Mouse (Mus musculus) midbrain, postnatal 0 days (tissue): ENCODE results near the gene Trim38. TPM values are rescaled to one million over a fixed set of nuclear protein-coding genes. Genes with fewer than 3 reads are reported as not detected.

ENCODE experiments used
- ATAC-seq: fragments of 200-750 bp; cut with Nextera tagmentation; 2 replicates; pipeline ENCODE4 v1.8.0; 2017; ENCODE audit warnings: moderate number of reproducible peaks, mild to moderate bottlenecking, moderate TSS enrichment, moderate library complexity; ENCODE audit not compliant: low FRiP score
- DNase-seq: peaks from one replicate; pipeline ENCODE4 v3.0.0-alpha.2; 2015; ENCODE audit warnings: low spot score
- H3K27ac ChIP-seq: fragments of 300-500 bp; sonication (generic); 2 replicates; pipeline ENCODE4 v1.5.1; 2014; ENCODE audit warnings: low read depth, mild to moderate bottlenecking, low read length, mixed read lengths
- H3K27me3 ChIP-seq: fragments of 300-500 bp; sonication (generic); 2 replicates; pipeline ENCODE4 v1.6.1; 2014; ENCODE audit warnings: low read length, control low read depth, mixed read lengths; ENCODE audit not compliant: insufficient read depth
- H3K36me3 ChIP-seq: fragments of 300-500 bp; sonication (generic); 2 replicates; pipeline ENCODE4 v1.6.1; 2014; ENCODE audit warnings: low read length, control low read depth, mixed read lengths; ENCODE audit not compliant: insufficient read depth
- H3K4me1 ChIP-seq: fragments of 300-500 bp; sonication (generic); 2 replicates; pipeline ENCODE4 v1.6.1; 2014; ENCODE audit warnings: mild to moderate bottlenecking, control low read depth, antibody characterized with exemption, low read length, mixed read lengths; ENCODE audit not compliant: insufficient read depth
- H3K4me2 ChIP-seq: fragments of 300-500 bp; sonication (generic); 2 replicates; pipeline ENCODE4 v1.6.1; 2014; ENCODE audit warnings: low read depth, mild to moderate bottlenecking, low read length, mixed read lengths; ENCODE audit not compliant: poor library complexity, severe bottlenecking
- H3K4me3 ChIP-seq: fragments of 300-500 bp; sonication (generic); 2 replicates; pipeline ENCODE4 v1.5.1; 2014; ENCODE audit warnings: low read depth, mild to moderate bottlenecking, low read length, moderate library complexity
- H3K9ac ChIP-seq: fragments of 300-500 bp; sonication (generic); replicated peaks from 2 replicates; pipeline ENCODE4 v1.6.1; 2014; ENCODE audit warnings: mild to moderate bottlenecking, low read length, moderate library complexity, mixed read lengths; ENCODE audit not compliant: poor library complexity, severe bottlenecking
- H3K9me3 ChIP-seq: fragments of 300-500 bp; sonication (generic); 2 replicates; pipeline ENCODE4 v1.6.1; 2016; ENCODE audit warnings: low read length, control low read depth
- CTCF ChIP-seq: IDR thresholded peaks from 2 replicates; pipeline ENCODE4 v1.5.1; 2016; ENCODE audit warnings: antibody characterized with exemption, mild to moderate bottlenecking
- WGBS: fragments of 180-500 bp; shearing (Covaris S2); extraction: QIAGEN DNeasy Blood & Tissue Kit; methylation state at CpG from one replicate; pipeline ENCODE4 v1.1.7; 2014; 5-methylcytosine and 5-hydroxymethylcytosine counted together
- microRNA-seq: library from miRNA; unstranded; fragments of <30 nt; microRNA quantifications from one replicate; pipeline ENCODE4, GENCODE M21; 2016; ENCODE audit warnings: borderline number of aligned reads
- polyA plus RNA-seq: library from polyadenylated mRNA; unstranded; fragments of >200 nt; fragmentation: Nextera tagmentation; extraction: Ambion mirVana; gene quantifications from 2 replicates; pipeline ENCODE4 v1.2.1, GENCODE M21; 2015
- total RNA-seq: library from RNA; depleted of rRNA; stranded (reverse); fragments of >200 nt; gene quantifications from 2 replicates; pipeline ENCODE4 v1.2.3, GENCODE M21; 2014; rRNA removed

The Trim38 gene
- total and polyA plus RNA-seq, 2 experiments from 2014 or later = 0.10 TPM; not detected in 1

- Histone ChIP-seq H3K4me1 (no peaks in the 10 kb centered on the region), H3K9ac (no peak overlapping the region), H3K27ac (no peak overlapping the region), H3K36me3 (no peaks in the 10 kb centered on the region), H3K9me3 (no peaks in the 10 kb centered on the region), H3K4me3 (no peak overlapping the region), H3K27me3 (no peaks in the 10 kb centered on the region), H3K4me2 (no peak overlapping the region)
- TF ChIP-seq CTCF = no peak
- WGBS = 86% methylated on average over 5 of the region's 5 CpGs
- ATAC-seq (no peak), DNase-seq (no peak)
These were observed 65.1 kb downstream of the Trim38 start for GRCm38 (mm10) chr13:23834836-23835235.

GRCm38 (mm10) chr13:23836630-23837029 is 66.9 kb downstream of the Trim38 start:
- DNase-seq = no peak
- H3K27ac ChIP-seq = no peak overlapping the region
- WGBS = 95% methylated on average over 5 of the region's 5 CpGs
- H3K27me3 ChIP-seq = no peaks in the 10 kb centered on the region
- H3K9ac ChIP-seq = no peak overlapping the region
- H3K4me1 ChIP-seq = no peaks in the 10 kb centered on the region
- ATAC-seq = no peak
- no peaks in the 10 kb centered on the region for H3K36me3 ChIP-seq
- H3K9me3 ChIP-seq = no peaks in the 10 kb centered on the region
- TF ChIP-seq CTCF = no peak
- no peak overlapping the region for H3K4me3 ChIP-seq
- no peak overlapping the region for H3K4me2 ChIP-seq

DNA sequence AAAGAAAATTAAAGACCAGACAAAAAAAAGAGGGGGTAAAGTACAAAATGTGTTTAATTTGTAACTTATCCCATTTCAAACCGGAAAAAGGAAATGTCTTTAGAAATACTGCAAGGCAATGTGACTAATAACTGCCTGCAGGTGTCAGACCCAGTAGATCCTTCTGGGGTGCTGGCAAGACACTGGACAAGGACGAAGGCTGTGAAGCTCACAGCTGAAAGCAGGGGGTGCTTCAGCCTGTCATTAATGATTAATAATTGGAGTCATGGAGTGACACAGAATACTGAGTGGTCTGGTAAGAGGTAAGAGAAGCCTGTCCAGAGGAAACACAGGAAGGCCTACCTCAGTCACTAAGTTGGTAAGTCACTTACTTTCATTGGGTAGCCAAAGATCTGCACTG is 69.6 kb downstream of the Trim38 start, which contains the start of gene Slc17a3:
TSS of gene Slc17a3 (plus strand) at position 127 of the 400 bp plus-strand sequence.
- no peak for ATAC-seq
- no peak for TF ChIP-seq CTCF

More for the DNA sequence above, 69.6 kb downstream of the Trim38 start, which contains the start of gene Slc17a3:
- H3K9ac ChIP-seq = no peak within 1 kb of the TSS
- no peak within 1 kb of the TSS for H3K4me3 ChIP-seq
- no peak for DNase-seq
- WGBS = 85% methylated on average over 2 of the region's 2 CpGs
- H3K4me1 ChIP-seq = no peaks in the 10 kb centered on the region
- H3K9me3 ChIP-seq = no peaks in the 10 kb centered on the region
- no peak within 1 kb of the TSS for H3K27ac ChIP-seq
- H3K36me3 ChIP-seq = no peaks in the 10 kb centered on the region
- H3K27me3 ChIP-seq = no peaks in the 10 kb centered on the region
- no peak within 1 kb of the TSS for H3K4me2 ChIP-seq

Small RNAs within 50 kb of the gene (microRNA-seq; reads per million reads assigned to microRNA genes)
- gene Gm44314 (not detected), gene Gm44484 (not detected)

Other genes with a start within 250 kb of the Trim38 start
Only the 30 nearest of the 37 such genes appear.
- 21.3 and 23.4 TPM in 2 replicates for gene Hist1h1d, start 216.7 kb upstream of the Trim38 start, total RNA-seq
- gene Hist1h1d, start 216.7 kb upstream of the Trim38 start, polyA plus RNA-seq = 0.04 and 0.07 TPM in 2 replicates
- gene Hist1h3e, start 207.5 kb upstream of the Trim38 start, total RNA-seq = 203 and 384 TPM in 2 replicates
- 1.2 and 1.9 TPM in 2 replicates for gene Hist1h3e, start 207.5 kb upstream of the Trim38 start, polyA plus RNA-seq
- gene Hist1h2ae, start 198.7 kb upstream of the Trim38 start, total RNA-seq = 76.7 and 98.8 TPM in 2 replicates
- 4.5 and 5.9 TPM in 2 replicates for gene Hist1h2ae, start 198.7 kb upstream of the Trim38 start, polyA plus RNA-seq
- 248 and 572 TPM in 2 replicates for gene Hist1h2bg, start 198.5 kb upstream of the Trim38 start, total RNA-seq
- gene Hist1h2bg, start 198.5 kb upstream of the Trim38 start, polyA plus RNA-seq = 2.8 and 4.5 TPM in 2 replicates
- gene Hist1h2bf, start 195.7 kb upstream of the Trim38 start, total RNA-seq = 194 and 327 TPM in 2 replicates
- 0.43 TPM in 1 of 2 replicates, not detected in the other for gene Hist1h2bf, start 195.7 kb upstream of the Trim38 start, polyA plus RNA-seq
- 162 and 232 TPM in 2 replicates for gene Hist1h2ad, start 195.5 kb upstream of the Trim38 start, total RNA-seq
- gene Hist1h2ad, start 195.5 kb upstream of the Trim38 start, polyA plus RNA-seq = not detected in 2 replicates
- gene Hist1h3d, start 194.2 kb upstream of the Trim38 start, total RNA-seq = 49.8 and 92.5 TPM in 2 replicates
- 0.42 and 0.55 TPM in 2 replicates for gene Hist1h3d, start 194.2 kb upstream of the Trim38 start, polyA plus RNA-seq
- 900 and 1,141 TPM in 2 replicates for gene Hist1h4d, start 188.3 kb upstream of the Trim38 start, total RNA-seq
- gene Hist1h4d, start 188.3 kb upstream of the Trim38 start, polyA plus RNA-seq = 18.0 and 18.8 TPM in 2 replicates
- 75.1 and 75.2 TPM in 2 replicates for gene Hist1h2be, start 148.8 kb upstream of the Trim38 start, total RNA-seq
- 0.32 and 0.33 TPM in 2 replicates for gene Hist1h2be, start 148.8 kb upstream of the Trim38 start, polyA plus RNA-seq
- 159 and 160 TPM in 2 replicates for gene Hist1h1e, start 147.4 kb upstream of the Trim38 start, total RNA-seq
- 8.0 and 9.5 TPM in 2 replicates for gene Hist1h1e, start 147.4 kb upstream of the Trim38 start, polyA plus RNA-seq
- gene Hist1h2ac, start 86.0 kb upstream of the Trim38 start, total RNA-seq = 16.6 and 45.8 TPM in 2 replicates
- 0.21 and 0.28 TPM in 2 replicates for gene Hist1h2ac, start 86.0 kb upstream of the Trim38 start, polyA plus RNA-seq
- 66.3 and 125 TPM in 2 replicates for gene Hist1h2bc, start 85.7 kb upstream of the Trim38 start, total RNA-seq
- gene Hist1h2bc, start 85.7 kb upstream of the Trim38 start, polyA plus RNA-seq = 23.7 and 28.6 TPM in 2 replicates
- 0.93 TPM in 1 of 2 replicates, not detected in the other for gene Hist1h1t, start 74.1 kb upstream of the Trim38 start, total RNA-seq
- not detected in 2 replicates for gene Hist1h1t, start 74.1 kb upstream of the Trim38 start, polyA plus RNA-seq
- gene Hist1h4c, start 71.5 kb upstream of the Trim38 start, total RNA-seq = 622 and 783 TPM in 2 replicates
- gene Hist1h4c, start 71.5 kb upstream of the Trim38 start, polyA plus RNA-seq = 1.5 and 2.2 TPM in 2 replicates
- gene Hfe, start 59.1 kb upstream of the Trim38 start, total RNA-seq = 1.8 and 2.5 TPM in 2 replicates
- gene Hfe, start 59.1 kb upstream of the Trim38 start, polyA plus RNA-seq = 4.0 and 5.8 TPM in 2 replicates
- gene Hist1h1c, start 31.1 kb upstream of the Trim38 start, total RNA-seq = 243 and 275 TPM in 2 replicates
- gene Hist1h1c, start 31.1 kb upstream of the Trim38 start, polyA plus RNA-seq = 26.1 and 26.5 TPM in 2 replicates
- gene Hist1h3c, start 24.3 kb upstream of the Trim38 start, total RNA-seq = 206 and 420 TPM in 2 replicates
- gene Hist1h3c, start 24.3 kb upstream of the Trim38 start, polyA plus RNA-seq = not detected in 2 replicates
- gene Hist1h2bb, start 23.2 kb upstream of the Trim38 start, total RNA-seq = 491 and 821 TPM in 2 replicates
- 0.61 TPM in 1 of 2 replicates, not detected in the other for gene Hist1h2bb, start 23.2 kb upstream of the Trim38 start, polyA plus RNA-seq
- 98.5 and 290 TPM in 2 replicates for gene Hist1h2ab, start 18.8 kb upstream of the Trim38 start, total RNA-seq
- 2.1 and 2.4 TPM in 2 replicates for gene Hist1h2ab, start 18.8 kb upstream of the Trim38 start, polyA plus RNA-seq
- 124 and 290 TPM in 2 replicates for gene Hist1h3b, start 17.6 kb upstream of the Trim38 start, total RNA-seq
- 0.50 and 0.51 TPM in 2 replicates for gene Hist1h3b, start 17.6 kb upstream of the Trim38 start, polyA plus RNA-seq
- 143 and 315 TPM in 2 replicates for gene Hist1h4b, start 12.9 kb upstream of the Trim38 start, total RNA-seq
- 1.6 and 2.0 TPM in 2 replicates for gene Hist1h4b, start 12.9 kb upstream of the Trim38 start, polyA plus RNA-seq
- gene Hist1h4a, start 8.7 kb upstream of the Trim38 start, total RNA-seq = 171 and 405 TPM in 2 replicates
- gene Hist1h4a, start 8.7 kb upstream of the Trim38 start, polyA plus RNA-seq = not detected in 2 replicates
- gene Hist1h3a, start 7.5 kb upstream of the Trim38 start, total RNA-seq = 322 and 620 TPM in 2 replicates
- gene Hist1h3a, start 7.5 kb upstream of the Trim38 start, polyA plus RNA-seq = 0.99 and 1.4 TPM in 2 replicates
- gene Hist1h1a, start 6.2 kb upstream of the Trim38 start, total RNA-seq = 90.8 and 138 TPM in 2 replicates
- gene Hist1h1a, start 6.2 kb upstream of the Trim38 start, polyA plus RNA-seq = not detected in 2 replicates
- 0.11 TPM in 1 of 2 replicates, not detected in the other for gene Slc17a2, start 37.1 kb downstream of the Trim38 start, total RNA-seq
- gene Slc17a2, start 37.1 kb downstream of the Trim38 start, polyA plus RNA-seq = not detected in 2 replicates
- gene Slc17a3, start 69.5 kb downstream of the Trim38 start, total RNA-seq = 0.05 TPM in 1 of 2 replicates, not detected in the other
- gene Slc17a3, start 69.5 kb downstream of the Trim38 start, polyA plus RNA-seq = not detected in 2 replicates
- gene Slc17a1, start 97.8 kb downstream of the Trim38 start, total RNA-seq = not detected in 2 replicates
- not detected in 2 replicates for gene Slc17a1, start 97.8 kb downstream of the Trim38 start, polyA plus RNA-seq
- gene Slc17a4, start 145.1 kb downstream of the Trim38 start, total RNA-seq = not detected in 2 replicates
- gene Slc17a4, start 145.1 kb downstream of the Trim38 start, polyA plus RNA-seq = not detected in 2 replicates
- gene Hist1h2ba, start 164.2 kb downstream of the Trim38 start, total RNA-seq = not detected in 2 replicates
- not detected in 2 replicates for gene Hist1h2ba, start 164.2 kb downstream of the Trim38 start, polyA plus RNA-seq
- not detected in 2 replicates for gene Hist1h2aa, start 164.5 kb downstream of the Trim38 start, total RNA-seq
- gene Hist1h2aa, start 164.5 kb downstream of the Trim38 start, polyA plus RNA-seq = not detected in 2 replicates